Mouse (Mus musculus) layer of hippocampus, adult 9-10 months (tissue): ENCODE results near the gene Bcl11a.
A peak's percentile ranks its signal among the peaks of the same experiment; 100 is the strongest.
"Not testable (repeated sequence)": the region's sequence is repeated elsewhere in the genome, so short reads cannot be mapped to it uniquely, and the experiment has no call there.

Experiments used
- DNase-seq: peaks from one replicate; pipeline ENCODE4 v3.0.0; 2022; ENCODE audit warnings: low spot score

The Bcl11a gene

GRCm38 (mm10) chr11:24100449-24101070 lies 22.7 kb downstream of the Bcl11a start:
- DNase-seq = no peak

- DNase-seq = no peak
Measured at GRCm38 (mm10) chr11:24101625-24102024, 23.8 kb downstream of the Bcl11a start.

GRCm38 (mm10) chr11:24102372-24102771 lies 24.5 kb downstream of the Bcl11a start:
- no peak for DNase-seq

GRCm38 (mm10) chr11:24103128-24103742 lies 25.4 kb downstream of the Bcl11a start:
- no peak for DNase-seq

GRCm38 (mm10) chr11:24107414-24107813 lies 29.6 kb downstream of the Bcl11a start:
- no peak for DNase-seq

GRCm38 (mm10) chr11:24108974-24109373 lies 31.1 kb downstream of the Bcl11a start:
- DNase-seq = no peak

GRCm38 (mm10) chr11:24109388-24109787 lies 31.5 kb downstream of the Bcl11a start:
- DNase-seq = no peak

GRCm38 (mm10) chr11:24110113-24110512 lies 32.3 kb downstream of the Bcl11a start:
- DNase-seq = no peak

GRCm38 (mm10) chr11:24111720-24112119 lies 33.9 kb downstream of the Bcl11a start:
- no peak for DNase-seq

GRCm38 (mm10) chr11:24115017-24115752 lies 37.3 kb downstream of the Bcl11a start:
- DNase-seq = no peak

- no peak for DNase-seq
Measured at GRCm38 (mm10) chr11:24116041-24116440, 38.2 kb downstream of the Bcl11a start.

- no peak for DNase-seq
Measured at GRCm38 (mm10) chr11:24116582-24117318, 38.9 kb downstream of the Bcl11a start.

GRCm38 (mm10) chr11:24121136-24121535 lies 43.3 kb downstream of the Bcl11a start:
- no peak for DNase-seq

- peak; percentile 48 for DNase-seq
Measured at GRCm38 (mm10) chr11:24122899-24123298, 45.0 kb downstream of the Bcl11a start.

- no peak for DNase-seq
Measured at GRCm38 (mm10) chr11:24123991-24124390, 46.1 kb downstream of the Bcl11a start.

GRCm38 (mm10) chr11:24125098-24125497 lies 47.2 kb downstream of the Bcl11a start:
- DNase-seq = no peak

GRCm38 (mm10) chr11:24128001-24128400 lies 50.1 kb downstream of the Bcl11a start:
- DNase-seq = no peak

GRCm38 (mm10) chr11:24128880-24129279 lies 51.0 kb downstream of the Bcl11a start:
- not testable (repeated sequence) for DNase-seq

GRCm38 (mm10) chr11:24129358-24130185 lies 51.7 kb downstream of the Bcl11a start:
- DNase-seq = no peak

- no peak for DNase-seq
Measured at GRCm38 (mm10) chr11:24130186-24130760, 52.4 kb downstream of the Bcl11a start.

GRCm38 (mm10) chr11:24131818-24132217 lies 54.0 kb downstream of the Bcl11a start:
- DNase-seq = no peak
